Mouse (Mus musculus) adrenal gland, postnatal 25 days (tissue): ENCODE results near the gene Nfrkb. TPM values are rescaled to one million over a fixed set of nuclear protein-coding genes. Genes with fewer than 3 reads are reported as not detected.

Experiments used
- DNase-seq: peaks from one replicate; pipeline ENCODE4 v3.0.0; 2021; ENCODE audit warnings: mixed read lengths
- total RNA-seq: library from RNA; stranded (reverse); gene quantifications from 2 replicates; pipeline ENCODE4 v1.2.3, GENCODE M21; 2021

Gene Nfrkb
- total RNA-seq, 1 experiment from 2014 or later: 28.8 TPM

DNA sequence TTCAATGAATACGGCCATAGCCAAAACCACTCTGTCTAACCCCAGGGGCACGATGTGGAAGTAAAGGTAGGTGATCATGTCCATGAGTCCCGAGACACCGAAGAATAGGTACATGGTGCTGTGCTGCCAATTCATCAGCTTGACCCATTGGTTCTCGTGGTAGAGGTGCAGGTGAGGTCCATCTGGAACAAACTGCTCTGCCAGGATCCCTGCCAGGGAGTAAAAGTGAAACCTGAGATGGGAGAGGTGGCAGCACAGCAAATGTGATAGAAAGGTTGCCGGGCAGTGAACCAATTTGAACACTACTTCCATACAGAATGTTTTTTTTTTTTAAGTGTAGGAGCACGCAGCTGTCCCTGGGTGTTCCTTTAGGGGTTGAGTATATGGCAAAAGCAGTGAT, 43.0 kb downstream of the Nfrkb start:
- DNase-seq: no peak

DNA sequence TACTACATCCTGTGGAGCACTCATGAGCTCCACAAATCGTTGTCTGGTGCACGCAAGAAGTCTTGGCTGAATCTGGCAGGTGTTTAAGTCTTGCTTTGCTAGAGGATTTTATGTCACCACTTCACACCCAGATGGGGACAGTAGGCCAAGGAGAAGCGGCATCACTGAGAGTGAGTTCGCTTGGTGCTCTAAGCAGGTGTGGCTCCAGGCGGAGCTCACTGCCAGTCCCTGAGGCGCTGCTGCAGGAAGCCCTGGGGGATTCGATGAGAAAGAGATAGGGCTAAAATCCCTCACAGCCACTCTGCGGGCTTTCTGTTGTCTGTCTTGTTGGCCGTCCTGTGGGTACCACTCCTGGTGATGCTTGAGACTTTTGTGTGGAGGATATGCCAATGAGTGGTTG, 44.0 kb downstream of the Nfrkb start:
- no peak for DNase-seq

DNA sequence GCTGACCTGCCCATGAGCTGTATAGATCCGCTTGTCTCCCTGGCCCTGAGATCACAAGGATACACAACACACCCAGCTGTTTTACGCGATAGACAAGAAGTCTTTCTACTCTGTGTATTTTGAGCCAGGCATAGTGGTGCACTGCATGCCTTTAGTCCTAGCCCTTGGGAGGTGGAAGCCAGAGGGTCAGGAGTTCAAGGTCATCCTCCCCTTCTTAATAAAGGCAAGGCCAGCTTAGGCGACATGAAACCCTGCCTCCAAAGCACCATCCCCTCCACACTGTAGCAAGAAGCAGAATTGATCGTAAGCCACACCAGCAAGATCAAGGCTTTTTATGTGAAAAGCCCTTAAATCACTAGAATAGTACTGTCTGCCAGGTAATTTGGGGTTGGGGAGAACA, 45.8 kb downstream of the Nfrkb start:
- DNase-seq: no peak

DNA sequence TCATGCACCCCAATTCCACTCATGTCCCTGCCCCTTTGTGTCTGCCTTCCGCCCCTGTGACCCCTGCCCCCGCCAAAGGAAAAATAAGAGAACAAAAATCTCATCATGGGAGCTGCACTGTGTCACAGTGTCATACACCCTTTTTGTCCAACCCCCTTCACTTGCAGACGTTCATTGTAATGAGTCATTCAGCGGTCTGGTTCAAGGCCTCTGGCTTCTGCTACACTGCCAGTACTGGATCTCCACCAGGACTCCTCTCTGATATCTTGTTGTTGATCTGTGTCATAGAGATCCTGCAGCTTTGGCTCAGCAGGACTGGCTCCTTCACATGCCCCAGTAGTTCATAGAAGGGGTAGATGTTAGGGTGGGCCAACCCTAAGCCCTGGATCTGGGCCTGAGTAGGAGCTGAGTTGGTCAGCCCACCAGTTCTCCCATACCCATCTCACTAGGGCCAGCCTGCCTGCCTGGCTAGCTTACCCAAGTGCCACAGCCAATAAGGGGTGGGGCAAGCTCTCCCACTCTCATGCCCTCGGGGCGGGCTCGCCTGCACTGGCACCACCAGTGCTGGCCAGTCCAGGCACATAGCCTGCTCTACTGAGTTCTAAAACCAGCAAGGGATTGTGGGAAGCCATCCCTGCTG, 46.5 kb downstream of the Nfrkb start:
- peak; percentile 38 for DNase-seq

DNA sequence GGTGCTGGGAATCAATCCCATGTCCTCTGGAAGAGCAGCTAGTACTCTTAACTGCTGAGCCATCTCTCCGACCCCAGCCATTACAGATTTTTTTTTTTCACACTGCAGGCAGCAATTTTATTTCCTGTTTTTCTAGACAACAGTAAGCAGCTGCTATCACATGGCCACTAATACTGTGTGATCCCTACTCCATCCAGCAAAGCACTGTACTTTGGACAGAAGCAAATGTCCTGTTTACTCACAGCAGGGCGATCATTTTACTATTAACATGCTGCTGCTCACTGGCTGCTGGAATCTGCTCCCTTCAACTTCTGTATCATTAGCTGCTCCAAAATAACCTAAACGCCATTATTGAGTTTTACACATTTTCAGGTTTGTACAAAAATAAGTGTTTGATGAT, 47.4 kb downstream of the Nfrkb start:
- no peak for DNase-seq

DNA sequence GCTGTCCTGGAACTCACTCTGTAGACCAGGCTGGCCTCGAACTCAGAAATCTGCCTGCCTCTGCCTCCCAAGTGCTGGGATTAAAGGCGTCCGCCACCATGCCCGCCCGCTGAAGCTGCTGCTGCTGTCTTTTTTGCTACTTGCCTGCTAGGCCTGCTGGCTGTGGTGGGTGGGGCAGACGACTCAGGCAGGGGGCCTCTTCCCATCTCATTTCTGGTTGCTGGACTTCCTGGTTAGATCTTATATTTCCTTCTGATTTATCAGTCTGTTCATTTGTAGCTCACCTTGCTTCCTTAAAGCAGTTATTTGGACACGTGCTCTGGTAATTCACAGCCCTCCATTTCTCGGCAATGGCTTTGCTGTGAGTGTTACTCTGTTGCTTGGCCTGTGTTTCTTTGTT, 49.4 kb downstream of the Nfrkb start:
- no peak for DNase-seq

DNA sequence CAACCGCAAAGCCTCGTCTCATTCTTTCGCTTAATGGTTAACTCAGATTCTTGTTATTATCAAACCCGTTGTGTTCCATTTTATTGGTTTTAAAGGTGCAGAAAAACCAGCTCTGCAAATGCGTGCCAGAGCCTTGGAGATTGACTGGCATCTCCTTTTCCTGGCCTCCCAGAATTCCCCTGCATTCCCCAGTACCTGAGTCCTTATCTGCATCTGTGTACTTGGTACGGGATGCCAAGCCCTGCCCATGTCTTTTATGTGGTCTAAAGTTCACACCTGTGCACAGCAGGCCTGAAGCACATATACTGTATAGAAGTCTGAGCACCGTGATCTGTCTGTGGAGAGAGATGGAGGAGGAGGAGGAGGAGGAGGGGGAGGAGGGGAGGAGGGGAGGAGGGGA, 51.9 kb downstream of the Nfrkb start:
- DNase-seq: no peak

DNA sequence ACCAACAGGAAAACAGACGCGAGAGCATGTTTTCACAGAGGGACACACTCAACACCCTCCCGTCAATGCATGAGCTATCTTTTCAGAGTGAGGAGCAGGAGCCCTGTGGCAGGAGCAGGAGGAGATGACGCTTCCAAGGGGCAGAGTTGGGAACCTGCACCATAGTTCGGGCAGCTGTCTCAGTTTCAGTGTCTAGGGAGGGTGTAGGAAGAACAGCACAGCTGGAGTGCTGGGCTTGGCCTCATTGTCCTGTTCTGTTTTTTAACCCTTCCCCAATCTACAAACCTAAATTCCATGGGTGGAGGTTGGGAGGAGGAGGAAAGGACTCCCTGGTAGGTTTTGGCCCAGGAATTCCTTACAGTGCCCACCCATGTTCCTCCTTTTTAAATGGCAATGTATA, 52.8 kb downstream of the Nfrkb start:
- no peak for DNase-seq

DNA sequence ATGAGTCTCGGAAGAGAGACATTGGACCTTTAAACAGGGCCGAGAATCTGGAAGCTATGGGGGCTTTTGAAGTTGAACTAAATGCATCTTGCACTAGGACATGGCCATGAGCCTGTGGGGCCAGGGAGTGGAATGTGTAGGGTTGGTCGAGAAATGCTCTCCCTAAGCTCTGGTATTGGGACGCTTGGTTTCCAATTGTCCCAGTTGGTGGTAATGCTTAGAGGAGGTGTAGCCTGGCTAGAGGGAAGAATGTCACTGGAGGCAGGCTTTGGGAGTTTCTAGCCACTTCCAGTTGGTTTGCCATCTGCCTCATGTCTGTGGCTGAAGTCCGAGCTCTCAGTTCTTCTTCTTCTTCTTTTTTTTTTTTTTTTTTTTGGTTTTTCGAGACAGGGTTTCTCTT, 53.3 kb downstream of the Nfrkb start:
- DNase-seq: no peak

DNA sequence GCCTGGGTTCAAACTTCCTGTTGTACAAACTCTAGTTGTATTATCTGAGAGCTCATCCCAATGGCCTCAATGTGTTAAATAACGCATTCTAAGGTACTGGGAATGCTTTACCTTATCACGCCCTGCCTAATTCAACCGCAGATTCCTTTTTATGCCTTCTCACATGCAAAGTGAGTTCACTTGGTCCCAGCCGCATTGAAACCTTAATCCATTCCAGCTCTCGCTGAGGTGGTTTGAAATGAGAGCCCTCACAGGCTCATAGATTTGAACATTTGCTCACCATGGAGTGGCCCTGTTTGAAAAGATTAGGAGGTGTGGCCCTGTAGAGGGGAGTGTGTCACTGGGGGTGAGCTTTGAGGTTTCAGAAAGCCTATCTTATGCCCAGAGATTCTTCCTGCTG, 54.4 kb downstream of the Nfrkb start:
- no peak for DNase-seq

DNA sequence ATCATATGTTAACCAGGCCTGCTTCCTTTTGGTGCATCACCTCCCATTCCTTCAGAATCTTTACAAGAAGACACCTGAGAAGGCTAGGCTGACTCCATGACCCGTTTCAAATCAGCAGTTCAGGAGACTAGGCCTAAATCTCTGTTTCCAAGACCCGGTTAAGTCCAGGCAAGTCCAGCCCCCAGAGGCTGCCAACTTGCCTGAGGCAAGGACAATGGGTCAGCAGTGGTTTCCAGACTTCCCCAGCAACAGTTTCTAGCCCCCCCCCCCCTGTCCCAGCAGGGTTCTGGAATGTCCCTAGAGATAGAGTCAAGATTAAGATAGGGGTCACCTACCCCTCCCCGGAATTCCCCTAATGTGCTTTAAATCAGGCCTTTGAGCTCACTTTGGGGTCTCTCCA, 55.5 kb downstream of the Nfrkb start:
- no peak for DNase-seq

DNA sequence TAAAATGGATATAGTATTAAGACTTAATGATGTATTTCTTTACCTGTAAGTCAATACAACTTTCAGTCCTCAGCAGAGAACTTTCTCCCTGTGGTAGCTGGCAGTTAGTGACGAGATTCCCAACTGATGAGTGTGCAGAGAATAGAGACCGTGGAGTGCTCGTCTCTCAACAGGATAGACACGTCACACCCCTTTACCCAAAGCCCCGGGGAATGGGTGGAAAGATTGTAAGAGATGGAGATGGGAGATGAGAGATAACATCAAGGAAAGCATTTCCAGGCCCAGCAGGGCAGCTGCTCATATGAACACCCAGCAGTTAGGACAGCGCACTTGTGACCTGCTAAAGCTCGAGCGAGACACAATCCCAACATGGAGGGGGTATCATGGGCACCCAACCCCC, 58.2 kb downstream of the Nfrkb start:
- DNase-seq: no peak

DNA sequence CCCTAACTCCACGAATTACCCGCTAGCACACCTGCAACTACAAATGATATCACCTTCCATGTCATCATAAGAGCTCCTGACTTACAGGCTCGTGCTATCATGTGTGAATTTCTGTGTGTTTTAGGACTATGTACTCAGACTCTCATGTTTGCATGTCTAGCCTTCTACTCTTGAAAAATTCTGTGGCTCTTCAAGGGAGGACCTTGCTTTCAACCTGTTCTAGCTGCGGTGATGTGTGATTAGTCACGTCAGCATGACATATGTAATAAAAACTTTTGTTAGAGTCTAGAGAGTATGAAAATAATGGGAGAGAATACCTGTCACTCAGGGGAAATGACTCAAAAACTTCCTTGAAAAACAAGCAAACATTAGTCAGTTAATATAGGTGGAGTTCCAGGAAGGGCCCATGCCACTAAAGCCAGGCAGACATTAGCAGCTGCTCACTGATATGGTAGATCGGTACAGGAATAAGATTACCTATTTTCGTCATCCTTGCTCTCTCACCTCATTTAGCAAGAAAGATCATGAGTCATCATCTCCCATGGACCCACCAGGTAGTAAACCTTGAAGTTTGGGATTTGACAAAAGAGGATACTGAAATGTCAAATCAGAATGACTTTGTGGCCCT, 63.3 kb downstream of the Nfrkb start:
- no peak for DNase-seq

DNA sequence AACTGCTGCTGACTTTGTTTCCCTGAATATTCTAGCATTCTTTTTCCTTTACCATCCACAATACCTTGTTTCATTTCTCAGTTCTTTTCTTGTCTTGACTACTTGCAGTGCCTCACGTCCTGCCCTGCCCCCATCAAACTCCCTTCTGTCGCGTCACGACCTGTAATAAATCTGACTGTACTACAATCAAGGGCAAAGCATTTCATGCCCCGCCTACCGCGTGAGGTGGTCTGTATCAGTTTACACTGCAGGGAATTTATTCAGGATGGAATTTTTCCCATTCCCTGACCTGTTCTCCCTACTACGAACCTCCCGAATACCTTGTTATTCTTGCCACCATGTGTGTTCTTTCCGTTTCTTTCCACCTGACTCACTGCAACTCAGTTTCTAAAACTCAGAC, 66.2 kb downstream of the Nfrkb start:
- DNase-seq: peak; percentile 45

DNA sequence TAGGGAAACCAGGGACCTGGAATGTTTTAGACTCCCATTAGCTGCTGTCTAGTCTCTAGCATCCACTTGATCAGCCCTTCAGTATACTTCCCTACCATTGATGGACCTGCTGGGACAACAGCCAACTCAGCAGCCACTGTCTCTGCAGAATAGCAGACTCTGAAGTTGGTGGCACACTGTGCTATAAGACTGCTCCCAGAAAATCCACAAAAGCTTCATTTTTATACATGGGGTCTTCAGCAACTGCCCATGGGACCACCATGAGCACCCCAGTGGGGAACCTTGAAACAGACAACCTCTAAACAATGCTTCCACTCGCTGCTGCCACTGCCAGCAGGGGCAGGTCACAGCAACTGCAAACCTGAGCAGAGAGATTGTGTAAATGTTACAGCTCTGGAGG, 68.4 kb downstream of the Nfrkb start:
- DNase-seq: no peak

DNA sequence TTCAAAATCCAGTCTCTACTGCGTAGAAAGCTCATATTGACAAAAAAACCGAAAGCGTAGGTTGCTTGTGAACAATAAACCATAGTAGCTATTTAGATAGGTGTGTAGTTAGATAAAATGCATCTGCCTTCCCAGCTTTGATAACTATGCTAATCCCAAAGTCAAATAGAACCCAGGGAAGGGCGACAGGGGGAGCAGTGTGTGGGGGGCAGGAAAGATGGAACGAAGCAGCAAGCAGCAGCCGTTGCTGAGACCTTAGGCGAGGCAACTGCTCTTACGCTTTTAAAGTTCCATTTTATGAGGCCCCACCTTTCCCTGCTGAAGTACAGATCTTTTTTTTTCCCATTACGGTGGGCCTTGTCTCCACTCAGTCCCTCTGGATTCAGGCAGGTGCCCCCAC, 77.2 kb downstream of the Nfrkb start:
- no peak for DNase-seq

DNA sequence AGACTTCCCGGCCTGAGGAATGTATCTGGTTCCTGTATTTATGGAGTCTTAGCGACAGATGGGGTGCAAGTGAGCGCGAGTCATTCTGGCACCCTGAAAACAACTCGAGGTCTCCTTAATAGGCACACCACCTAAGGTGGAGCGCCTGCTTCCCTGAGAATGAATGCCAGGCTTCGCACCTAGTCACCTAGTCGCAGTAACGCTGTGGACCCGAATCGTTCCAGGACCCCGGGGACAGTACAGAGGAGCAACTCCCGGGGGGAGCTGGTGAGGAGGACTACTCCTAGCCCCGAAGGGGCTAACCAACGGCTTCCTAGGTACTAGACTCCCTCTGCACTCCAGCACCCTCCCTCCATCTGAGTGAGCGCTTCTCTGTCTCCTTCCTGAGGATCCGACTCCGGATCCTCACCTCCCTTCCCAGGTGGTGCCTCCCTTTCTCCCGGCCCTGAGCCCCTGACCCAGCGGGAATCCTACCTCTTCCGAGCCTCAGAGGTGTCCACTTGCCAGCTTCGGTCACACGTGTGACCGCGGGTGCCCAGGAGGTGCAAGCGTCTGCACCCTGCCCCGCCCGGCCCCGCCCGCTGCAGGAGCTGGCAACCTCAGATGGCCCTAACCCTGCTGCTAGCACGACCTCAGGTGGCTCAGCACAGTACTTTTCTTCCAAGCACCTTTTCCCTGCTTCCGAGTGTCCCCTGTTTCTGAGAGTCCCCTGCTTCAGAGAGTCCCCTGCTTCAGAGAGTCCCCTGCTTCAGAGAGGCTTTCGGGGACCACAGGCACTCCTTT, 77.9 kb downstream of the Nfrkb start, which contains the start of gene Tmem45b:
TSS of gene Tmem45b (minus strand) at position 771 of the 783 bp plus-strand sequence.
- DNase-seq: no peak

Other genes starting within 250 kb of the Nfrkb start
- 644 and 715 TPM in 2 replicates for gene Aplp2, start 174.4 kb upstream of the Nfrkb start, total RNA-seq
- gene Prdm10, start 105.7 kb upstream of the Nfrkb start, total RNA-seq: 9.7 and 12.1 TPM in 2 replicates
- gene Tmem45b, start 78.3 kb downstream of the Nfrkb start, total RNA-seq: 21.9 and 25.6 TPM in 2 replicates